Mouse (Mus musculus): ENCODE measurements around the gene Hspb7.

The Hspb7 gene

GRCm38 (mm10) chr4:141454581-141455350 is 34.2 kb downstream of the Hspb7 start:
- TF ChIP-seq GATA4 (IDR thresholded peaks at IDR 0.05; ENCODE audit: insufficient replicate concordance, low read length): no peak

GRCm38 (mm10) chr4:141455526-141455925 is 34.9 kb downstream of the Hspb7 start:
- no peak for TF ChIP-seq GATA4 (IDR thresholded peaks at IDR 0.05; ENCODE audit: insufficient replicate concordance, low read length)

- no peak for TF ChIP-seq GATA4 (IDR thresholded peaks at IDR 0.05; ENCODE audit: insufficient replicate concordance, low read length)
These were observed 35.8 kb downstream of the Hspb7 start for GRCm38 (mm10) chr4:141456193-141456938.

- no peak for TF ChIP-seq GATA4 (IDR thresholded peaks at IDR 0.05; ENCODE audit: insufficient replicate concordance, low read length)
These were observed 37.7 kb downstream of the Hspb7 start for GRCm38 (mm10) chr4:141458236-141458635.

GRCm38 (mm10) chr4:141458888-141459287 is 38.3 kb downstream of the Hspb7 start:
- TF ChIP-seq GATA4 (IDR thresholded peaks at IDR 0.05; ENCODE audit: insufficient replicate concordance, low read length): no peak

- TF ChIP-seq GATA4 (IDR thresholded peaks at IDR 0.05; ENCODE audit: insufficient replicate concordance, low read length): no peak
These were observed 39.2 kb downstream of the Hspb7 start for GRCm38 (mm10) chr4:141459766-141460165.

- TF ChIP-seq GATA4 (IDR thresholded peaks at IDR 0.05; ENCODE audit: insufficient replicate concordance, low read length): no peak
These were observed 39.9 kb downstream of the Hspb7 start for GRCm38 (mm10) chr4:141460481-141460880.

GRCm38 (mm10) chr4:141461088-141461487 is 40.5 kb downstream of the Hspb7 start:
- TF ChIP-seq GATA4 (IDR thresholded peaks at IDR 0.05; ENCODE audit: insufficient replicate concordance, low read length): no peak

- TF ChIP-seq GATA4 (IDR thresholded peaks at IDR 0.05; ENCODE audit: insufficient replicate concordance, low read length): no peak
These were observed 41.0 kb downstream of the Hspb7 start for GRCm38 (mm10) chr4:141461576-141461975.

GRCm38 (mm10) chr4:141463472-141463871 is 42.9 kb downstream of the Hspb7 start:
- TF ChIP-seq GATA4 (IDR thresholded peaks at IDR 0.05; ENCODE audit: insufficient replicate concordance, low read length): no peak

- TF ChIP-seq GATA4 (IDR thresholded peaks at IDR 0.05; ENCODE audit: insufficient replicate concordance, low read length): no peak
These were observed 44.1 kb downstream of the Hspb7 start for GRCm38 (mm10) chr4:141464722-141465121.

- no peak for TF ChIP-seq GATA4 (IDR thresholded peaks at IDR 0.05; ENCODE audit: insufficient replicate concordance, low read length)
These were observed 45.1 kb downstream of the Hspb7 start for GRCm38 (mm10) chr4:141465512-141466288.

GRCm38 (mm10) chr4:141466289-141466795 is 45.8 kb downstream of the Hspb7 start:
- no peak for TF ChIP-seq GATA4 (IDR thresholded peaks at IDR 0.05; ENCODE audit: insufficient replicate concordance, low read length)

- TF ChIP-seq GATA4 (IDR thresholded peaks at IDR 0.05; ENCODE audit: insufficient replicate concordance, low read length): no peak
These were observed 46.4 kb downstream of the Hspb7 start for GRCm38 (mm10) chr4:141466844-141467580.

GRCm38 (mm10) chr4:141467581-141467927 is 47.0 kb downstream of the Hspb7 start:
- no peak for TF ChIP-seq GATA4 (IDR thresholded peaks at IDR 0.05; ENCODE audit: insufficient replicate concordance, low read length)
